Mouse (Mus musculus): ENCODE results near the gene Tspoap1.

DNA sequence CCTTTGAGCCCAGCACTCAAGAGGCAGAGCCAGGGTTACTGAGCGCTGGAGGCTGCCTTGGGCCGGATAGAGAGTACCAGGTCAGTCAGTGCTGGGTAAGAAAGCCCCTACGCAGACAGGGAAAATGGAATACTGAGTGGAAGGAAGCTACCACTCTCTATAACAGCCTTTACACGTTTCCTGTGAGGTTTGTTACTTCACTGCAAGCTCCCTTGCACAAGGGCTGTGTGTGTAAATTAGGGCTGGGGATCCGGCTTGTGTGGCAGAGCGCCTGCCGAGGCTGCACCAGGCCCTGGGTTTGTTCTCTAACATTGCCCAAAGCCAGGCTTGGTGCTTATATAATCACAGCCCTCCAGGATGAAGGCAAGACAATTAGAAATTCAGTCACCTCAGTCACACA lies 40.8 kb upstream of the Tspoap1 start:
- TF ChIP-seq JUND (conservative IDR thresholded peaks at IDR 0.05; ENCODE audit: low read depth, low read length) (no peak), E2F4 (IDR thresholded peaks at IDR 0.05; ENCODE audit: insufficient replicate concordance, low read depth, low read length) (no peak), CTCF (conservative IDR thresholded peaks at IDR 0.05 in 1 of 2, IDR thresholded peaks at IDR 0.05 in 1 of 2; ENCODE audit: low read depth in 2 of 2, low read length in 2 of 2) (no peak), ZKSCAN1 (IDR thresholded peaks at IDR 0.05; ENCODE audit: borderline replicate concordance, low read depth, low read length) (no peak), UBTF (IDR thresholded peaks at IDR 0.05; ENCODE audit: low read depth, low read length) (no peak), POLR2A (IDR thresholded peaks at IDR 0.05; ENCODE audit: low read depth, low read length) (no peak), ETS1 (conservative IDR thresholded peaks at IDR 0.05; ENCODE audit: low read depth, low read length) (no peak)

All from CH12.LX (cell line).